Mouse (Mus musculus): Measurements from ENCODE around the gene Maml2. TPM values are rescaled to one million over a fixed set of nuclear protein-coding genes. Genes with fewer than 3 reads are reported as not detected.

Maml2 gene
- polyA plus RNA-seq, 2 experiments from 2014 or later = 32.0 to 36.8 TPM

- peak; percentile 93 for ATAC-seq
Measured at GRCm38 (mm10) chr9:13536419-13537261, 238.9 kb downstream of the Maml2 start.

GRCm38 (mm10) chr9:13538200-13538599, 240.4 kb downstream of the Maml2 start:
- no peak for ATAC-seq

DNA sequence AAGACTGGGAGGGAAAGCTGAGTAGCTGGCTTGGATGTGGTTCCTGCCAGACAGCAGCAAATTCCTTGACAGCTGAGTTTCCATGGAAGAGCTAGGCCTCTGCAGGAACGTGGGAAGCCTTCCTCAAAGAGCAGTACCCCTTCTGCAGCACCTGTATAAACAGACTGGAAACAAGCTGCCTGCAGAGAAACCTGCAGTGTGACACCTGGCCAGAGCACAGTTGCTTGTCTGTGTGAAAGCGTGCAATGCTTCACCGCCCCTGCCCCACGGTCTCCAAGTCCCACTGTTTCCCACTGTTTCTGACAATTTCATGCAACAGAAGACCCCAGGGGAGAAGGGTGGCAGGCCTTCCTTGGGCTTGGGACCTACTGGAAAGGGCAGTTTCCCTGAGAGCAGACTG, 241.8 kb downstream of the Maml2 start:
- no peak for ATAC-seq

GRCm38 (mm10) chr9:13540227-13540626, 242.5 kb downstream of the Maml2 start:
- ATAC-seq = no peak

- ATAC-seq = no peak
Measured at GRCm38 (mm10) chr9:13540781-13541180, 243.0 kb downstream of the Maml2 start.

- no peak for ATAC-seq
Measured at GRCm38 (mm10) chr9:13543167-13543566, 245.4 kb downstream of the Maml2 start.

GRCm38 (mm10) chr9:13544133-13544532, 246.4 kb downstream of the Maml2 start:
- ATAC-seq = no peak

- no peak for ATAC-seq
Measured at GRCm38 (mm10) chr9:13545726-13546125, 248.0 kb downstream of the Maml2 start.

- ATAC-seq = no peak
Measured at GRCm38 (mm10) chr9:13549911-13550310, 252.2 kb downstream of the Maml2 start.

DNA sequence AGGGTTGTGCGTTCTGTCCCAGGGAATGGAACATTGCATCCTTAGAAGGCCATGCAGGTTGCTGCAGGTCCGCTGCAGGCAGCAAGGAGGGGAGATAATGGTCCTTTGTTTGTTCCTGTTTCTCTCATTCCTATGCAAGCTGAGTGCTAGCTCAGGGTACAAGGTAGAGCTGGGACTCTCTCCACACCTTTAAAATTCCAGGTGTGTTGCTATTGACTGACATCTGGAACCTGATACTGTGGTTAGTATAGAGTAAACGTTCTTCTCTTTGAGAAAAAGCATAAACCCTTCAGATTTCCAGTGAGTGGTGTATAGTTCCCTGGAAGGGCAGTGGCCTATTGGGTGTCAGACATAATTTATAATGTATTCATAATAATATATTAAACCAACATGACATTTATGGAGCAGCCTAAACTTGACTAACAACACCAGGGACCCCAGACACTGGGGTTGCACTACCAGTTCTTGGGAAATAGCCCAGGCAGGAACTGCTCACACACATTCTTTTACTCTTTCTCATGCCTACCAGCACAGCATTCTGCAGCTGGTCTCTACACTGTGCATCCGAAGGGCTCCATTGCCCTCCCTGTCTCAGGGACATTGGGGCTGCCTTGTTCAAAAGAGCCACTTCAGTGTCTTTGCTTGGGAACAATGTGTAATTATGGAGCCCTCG, 254.8 kb downstream of the Maml2 start:
- no peak for ATAC-seq

DNA sequence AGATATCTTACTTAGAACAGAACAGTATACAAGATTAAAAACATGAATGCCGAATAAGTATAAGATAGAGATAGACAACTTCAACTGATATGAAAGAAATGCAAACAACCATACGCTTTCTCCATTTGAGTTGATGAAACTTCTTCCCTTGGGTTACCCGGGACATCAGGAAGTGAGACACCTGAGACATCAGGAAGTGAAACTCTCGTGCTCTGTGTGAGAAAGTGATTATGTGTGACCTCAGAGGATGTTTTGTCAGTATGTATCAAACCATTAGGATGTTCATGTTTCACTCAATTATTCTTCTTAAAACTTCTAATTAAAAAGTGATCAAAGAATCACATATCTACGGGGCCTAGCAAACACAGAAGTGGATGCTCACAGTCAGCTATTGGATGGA, 257.0 kb downstream of the Maml2 start:
- ATAC-seq = peak; percentile 87

DNA sequence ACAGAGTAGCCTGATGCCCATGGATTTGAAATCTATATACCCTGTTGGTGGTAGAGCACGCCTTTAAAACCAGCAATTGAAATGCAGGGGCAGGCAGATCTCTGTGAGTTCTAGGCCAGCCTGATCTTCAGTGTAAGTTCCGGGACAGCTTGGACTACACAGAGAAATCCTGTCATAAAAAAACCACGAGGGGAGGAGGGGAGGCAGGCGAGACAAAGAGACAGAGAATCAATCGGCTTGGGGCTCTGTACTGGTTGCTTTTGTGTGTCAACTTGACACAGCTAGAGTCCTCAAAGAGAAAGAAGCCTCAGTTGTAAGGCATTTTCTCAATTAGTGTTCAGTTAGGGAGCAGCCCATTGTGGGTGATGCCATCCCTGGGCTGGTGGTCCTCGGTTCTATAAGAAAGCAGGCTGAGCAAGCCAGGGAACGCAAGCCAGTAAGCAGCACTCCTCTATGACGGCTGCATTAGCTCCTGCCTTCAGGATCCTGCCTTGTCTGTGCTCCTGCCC, 258.3 kb downstream of the Maml2 start:
- ATAC-seq = no peak

- ATAC-seq = no peak
Measured at GRCm38 (mm10) chr9:13556696-13557095, 258.9 kb downstream of the Maml2 start.

- no peak for ATAC-seq
Measured at GRCm38 (mm10) chr9:13558811-13559372, 261.1 kb downstream of the Maml2 start.

DNA sequence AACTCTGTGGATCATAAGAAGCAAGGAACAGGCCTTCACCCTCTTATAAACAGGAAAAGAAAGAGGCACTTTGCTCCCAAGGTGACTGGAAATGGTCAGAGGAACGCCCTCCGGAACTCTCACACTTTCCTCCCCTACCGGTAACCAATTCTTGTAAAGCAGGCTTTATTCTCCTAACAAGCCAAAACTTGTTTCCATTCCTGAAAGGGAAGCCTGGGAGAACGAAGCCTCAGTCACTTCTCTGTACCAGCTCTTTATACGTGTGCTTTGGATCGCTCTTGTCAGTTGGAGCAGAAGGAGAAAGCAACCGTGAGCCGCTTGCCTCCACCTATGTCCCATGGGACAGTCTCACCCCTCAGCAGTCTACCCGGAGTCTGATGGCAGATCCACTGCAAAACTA, 262.9 kb downstream of the Maml2 start:
- no peak for ATAC-seq

DNA sequence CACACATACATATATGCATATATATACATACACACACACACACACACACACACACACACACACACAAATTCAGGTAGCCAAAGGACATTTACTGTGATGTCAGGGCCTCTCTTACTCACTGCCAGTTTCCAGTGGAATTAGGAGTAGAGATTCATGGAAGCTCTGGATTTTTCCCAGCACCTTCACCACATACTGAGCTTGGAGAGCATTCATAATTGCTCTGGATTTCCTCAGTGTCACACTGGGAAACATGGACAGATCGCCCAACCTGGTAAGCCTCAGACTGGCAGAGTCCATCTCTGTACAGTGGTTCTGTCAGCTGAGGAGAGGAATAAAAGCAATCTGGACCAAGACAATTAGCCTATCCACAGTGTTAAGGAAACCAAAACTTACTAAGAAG, 263.6 kb downstream of the Maml2 start:
- ATAC-seq = no peak

- ATAC-seq = peak; percentile 22
Measured at GRCm38 (mm10) chr9:13563475-13564414, 266.0 kb downstream of the Maml2 start.

GRCm38 (mm10) chr9:13565343-13566019, 267.7 kb downstream of the Maml2 start:
- peak; percentile 54 for ATAC-seq

DNA sequence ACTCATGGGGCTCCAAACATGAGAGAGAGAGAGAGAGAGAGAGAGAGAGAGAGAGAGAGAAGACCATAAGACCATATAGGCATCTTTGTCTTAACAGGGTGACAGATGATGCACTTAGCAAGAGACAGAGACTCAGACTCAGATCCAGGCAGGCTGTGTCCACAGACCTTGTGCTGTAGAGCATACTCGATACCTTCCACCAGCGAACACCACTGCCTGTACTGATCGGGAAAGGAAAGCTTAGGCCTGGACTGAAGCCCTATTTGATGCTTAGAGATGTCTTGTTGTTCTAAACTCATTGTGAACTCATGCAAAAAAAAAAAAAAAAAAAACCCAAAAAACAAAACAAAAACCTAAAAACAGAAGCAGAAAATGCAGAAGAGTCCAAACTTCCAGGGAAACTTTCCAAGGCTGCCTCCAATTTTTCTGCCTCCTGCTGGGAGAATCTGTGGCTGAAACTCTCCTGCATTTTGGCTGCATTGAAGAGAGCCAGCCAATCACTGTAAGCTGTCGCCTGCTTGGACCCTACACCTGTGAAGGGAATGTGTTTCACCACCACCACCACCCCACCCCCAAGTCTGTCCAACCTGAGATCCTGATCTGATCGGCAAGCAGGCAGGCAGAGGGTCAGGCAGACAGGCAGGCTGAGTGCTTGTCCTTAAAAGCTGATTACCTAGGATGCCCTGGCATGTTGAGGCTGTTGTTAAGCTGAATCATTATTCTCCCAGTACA, 268.6 kb downstream of the Maml2 start:
- ATAC-seq = no peak

GRCm38 (mm10) chr9:13569023-13569422, 271.3 kb downstream of the Maml2 start:
- no peak for ATAC-seq

- no peak for ATAC-seq
Measured at GRCm38 (mm10) chr9:13572847-13573246, 275.1 kb downstream of the Maml2 start.

Data from activated CD4-positive, CD25-positive, alpha-beta regulatory T cell, adult 4 months (primary cell).